Mouse (Mus musculus): ENCODE measurements around the gene Zfp36l2. TPM values are rescaled to one million over a fixed set of nuclear protein-coding genes. Genes with fewer than 3 reads are reported as not detected.
"Not testable (repeated sequence)": the region's sequence is repeated elsewhere in the genome, so short reads cannot be mapped to it uniquely, and the experiment has no call there.

Gene Zfp36l2
- polyA plus RNA-seq (2012; rRNA removed), result 35.3 and 70.1 TPM in 2 replicates

- under 1% methylated on average over 72 of the region's 76 CpGs for WGBS
Measured at GRCm38 (mm10) chr17:84187727-84188373, at the start of gene Zfp36l2. Zfp36l2 (minus strand) TSS chr17:84187947.

GRCm38 (mm10) chr17:84236781-84237557 is 49.2 kb upstream of the Zfp36l2 start:
- WGBS, result 81% methylated on average over 7 of the region's 7 CpGs
- no peak for DNase-seq (ENCODE audit: low read depth, low spot score)

More at GRCm38 (mm10) chr17:84187727-84188373, at the start of gene Zfp36l2:
- DNase-seq (ENCODE audit: low read depth, low spot score), result no peak

- WGBS, result 88% methylated on average over 4 of the region's 4 CpGs
- no peak for DNase-seq (ENCODE audit: low read depth, low spot score)
Measured at GRCm38 (mm10) chr17:84235399-84235928, 47.7 kb upstream of the Zfp36l2 start.

- DNase-seq (ENCODE audit: low read depth, low spot score), result not testable (repeated sequence)
- WGBS, result 82% methylated on average over 2 of the region's 4 CpGs
Measured at GRCm38 (mm10) chr17:84234785-84235184, 47.0 kb upstream of the Zfp36l2 start.

GRCm38 (mm10) chr17:84233758-84234157 is 46.0 kb upstream of the Zfp36l2 start:
- no peak for DNase-seq (ENCODE audit: low read depth, low spot score)
- WGBS, result 98% methylated on average over 2 of the region's 2 CpGs

- 84% methylated on average over 2 of the region's 2 CpGs for WGBS
- no peak for DNase-seq (ENCODE audit: low read depth, low spot score)
Measured at GRCm38 (mm10) chr17:84231361-84231760, 43.6 kb upstream of the Zfp36l2 start.

- DNase-seq (ENCODE audit: low read depth, low spot score), result no peak
- WGBS, result 86% methylated on average over 2 of the region's 2 CpGs
Measured at GRCm38 (mm10) chr17:84228223-84228622, 40.5 kb upstream of the Zfp36l2 start.

- 64% methylated on average over 6 of the region's 6 CpGs for WGBS
Measured at GRCm38 (mm10) chr17:84226681-84227080, 38.9 kb upstream of the Zfp36l2 start.

GRCm38 (mm10) chr17:84226231-84226630 is 38.5 kb upstream of the Zfp36l2 start:
- WGBS, result 78% methylated on average over 5 of the region's 5 CpGs
- no peak for DNase-seq (ENCODE audit: low read depth, low spot score)

More at GRCm38 (mm10) chr17:84226681-84227080, 38.9 kb upstream of the Zfp36l2 start:
- DNase-seq (ENCODE audit: low read depth, low spot score), result no peak

- no peak for DNase-seq (ENCODE audit: low read depth, low spot score)
- WGBS, result 82% methylated on average over 15 of the region's 15 CpGs
Measured at GRCm38 (mm10) chr17:84224217-84224887, 36.6 kb upstream of the Zfp36l2 start.

GRCm38 (mm10) chr17:84218841-84219240 is 31.1 kb upstream of the Zfp36l2 start:
- WGBS, result 96% methylated on average over 2 of the region's 2 CpGs
- DNase-seq (ENCODE audit: low read depth, low spot score), result not testable (repeated sequence)

GRCm38 (mm10) chr17:84217696-84218095 is 29.9 kb upstream of the Zfp36l2 start:
- WGBS, result 85% methylated on average over 3 of the region's 3 CpGs
- DNase-seq (ENCODE audit: low read depth, low spot score), result no peak

- DNase-seq (ENCODE audit: low read depth, low spot score), result no peak
- WGBS, result 75% methylated on average over 6 of the region's 6 CpGs
Measured at GRCm38 (mm10) chr17:84215264-84215960, 27.7 kb upstream of the Zfp36l2 start.

- DNase-seq (ENCODE audit: low read depth, low spot score), result no peak
- WGBS, result 88% methylated on average over 3 of the region's 3 CpGs
Measured at GRCm38 (mm10) chr17:84213464-84213863, 25.7 kb upstream of the Zfp36l2 start.

- 95% methylated on average over 3 of the region's 3 CpGs for WGBS
- no peak for DNase-seq (ENCODE audit: low read depth, low spot score)
Measured at GRCm38 (mm10) chr17:84207611-84208010, 19.9 kb upstream of the Zfp36l2 start.

- 37% methylated on average over 3 of the region's 3 CpGs for whole genome bisulfite sequencing
- no peak for DNase-seq (ENCODE audit: low read depth, low spot score)
Measured at GRCm38 (mm10) chr17:84206239-84206638, 18.5 kb upstream of the Zfp36l2 start.

GRCm38 (mm10) chr17:84204962-84205361 is 17.2 kb upstream of the Zfp36l2 start:
- 81% methylated on average over 5 of the region's 5 CpGs for WGBS
- no peak for DNase-seq (ENCODE audit: low read depth, low spot score)

GRCm38 (mm10) chr17:84203340-84203739 is 15.6 kb upstream of the Zfp36l2 start:
- no peak for DNase-seq (ENCODE audit: low read depth, low spot score)
- 47% methylated on average over 7 of the region's 7 CpGs for WGBS

- no peak for DNase-seq (ENCODE audit: low read depth, low spot score)
- 78% methylated on average over 5 of the region's 5 CpGs for WGBS
Measured at GRCm38 (mm10) chr17:84201183-84201582, 13.4 kb upstream of the Zfp36l2 start.
